Mouse (Mus musculus): Measurements from ENCODE around the gene Myzap. TPM values are rescaled to one million over a fixed set of nuclear protein-coding genes. Genes with fewer than 3 reads are reported as not detected.

Gene Myzap
- polyA plus RNA-seq, 1 experiment from 2014 or later = 18.6 TPM

DNA sequence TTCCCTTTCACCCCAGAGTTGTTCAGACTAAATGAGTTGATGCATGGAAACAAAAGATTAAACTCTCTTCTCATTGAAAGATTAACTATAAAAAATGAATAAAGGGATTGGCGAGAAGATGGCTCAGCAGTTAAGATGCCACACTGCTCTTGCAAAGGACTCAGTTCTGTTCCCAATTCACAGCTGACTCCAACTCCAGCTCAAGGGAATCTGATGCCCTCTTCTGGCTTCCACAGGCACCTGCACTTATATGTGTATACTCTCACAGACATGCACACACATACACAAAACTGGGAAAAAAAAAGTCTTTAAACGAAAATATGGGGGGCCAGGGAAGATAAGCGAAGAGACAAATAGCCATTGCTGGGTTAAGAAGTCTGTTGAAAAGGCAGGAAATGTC is 115.6 kb downstream of the Myzap start:
- no peaks in the 10 kb centered on the region for H3K27me3 ChIP-seq (replicated peaks; ENCODE audit: control insufficient read depth, insufficient read depth, low read length)
- no peak overlapping the region for H3K9ac ChIP-seq (ENCODE audit: low read depth, low read length)
- H3K27ac ChIP-seq (replicated peaks; ENCODE audit: low read depth, low read length) = no peak overlapping the region
- peaks cover 5% of the 10 kb centered on the region; the same call in 1 of the 2 replicates for H3K9me3 ChIP-seq (ENCODE audit: control insufficient read depth, low read length)
- H3K36me3 ChIP-seq (ENCODE audit: control insufficient read depth, insufficient read depth, low read length) = peaks cover 74% of the 10 kb centered on the region
- no peak overlapping the region for H3K4me3 ChIP-seq (ENCODE audit: low read depth, low read length)
- H3K4me2 ChIP-seq (ENCODE audit: low read depth, low read length) = no peak overlapping the region
- DNase-seq (ENCODE audit: low spot score) (no peak), ATAC-seq (ENCODE audit: low read depth) (no peak)
- H3K4me1 ChIP-seq (ENCODE audit: control insufficient read depth, insufficient read depth, low read length) = no peaks in the 10 kb centered on the region
- 96% methylated on average over 3 of the region's 3 CpGs for WGBS

GRCm38 (mm10) chr9:71475536-71475935 is 116.6 kb downstream of the Myzap start:
- H3K9me3 ChIP-seq (ENCODE audit: control insufficient read depth, low read length) = peaks cover 5% of the 10 kb centered on the region; the same call in 1 of the 2 replicates
- no peak overlapping the region for H3K9ac ChIP-seq (ENCODE audit: low read depth, low read length)
- no peaks in the 10 kb centered on the region for H3K27me3 ChIP-seq (replicated peaks; ENCODE audit: control insufficient read depth, insufficient read depth, low read length)
- peaks cover 64% of the 10 kb centered on the region for H3K36me3 ChIP-seq (ENCODE audit: control insufficient read depth, insufficient read depth, low read length)
- H3K4me2 ChIP-seq (ENCODE audit: low read depth, low read length) = no peak overlapping the region
- DNase-seq (ENCODE audit: low spot score) (no peak), ATAC-seq (ENCODE audit: low read depth) (no peak)
- 95% methylated on average over 4 of the region's 4 CpGs for WGBS
- H3K27ac ChIP-seq (replicated peaks; ENCODE audit: low read depth, low read length) = no peak overlapping the region
- no peak overlapping the region for H3K4me3 ChIP-seq (ENCODE audit: low read depth, low read length)
- H3K4me1 ChIP-seq (ENCODE audit: control insufficient read depth, insufficient read depth, low read length) = no peaks in the 10 kb centered on the region

- H3K9me3 ChIP-seq (ENCODE audit: control insufficient read depth, low read length) = no peaks in the 10 kb centered on the region
- WGBS = 51% methylated on average over 4 of the region's 4 CpGs
- no peak overlapping the region for H3K27ac ChIP-seq (replicated peaks; ENCODE audit: low read depth, low read length)
- peaks cover 5% of the 10 kb centered on the region; the same call in 1 of the 2 replicates for H3K4me1 ChIP-seq (ENCODE audit: control insufficient read depth, insufficient read depth, low read length)
- no peak overlapping the region for H3K4me2 ChIP-seq (ENCODE audit: low read depth, low read length)
- DNase-seq (ENCODE audit: low spot score) = peak; percentile 54
- H3K4me3 ChIP-seq (ENCODE audit: low read depth, low read length) = no peak overlapping the region
- peak; percentile 41; the same call in 1 of the 2 replicates for ATAC-seq (ENCODE audit: low read depth)
- no peaks in the 10 kb centered on the region for H3K36me3 ChIP-seq (ENCODE audit: control insufficient read depth, insufficient read depth, low read length)
- no peak overlapping the region for H3K9ac ChIP-seq (ENCODE audit: low read depth, low read length)
- H3K27me3 ChIP-seq (replicated peaks; ENCODE audit: control insufficient read depth, insufficient read depth, low read length) = no peaks in the 10 kb centered on the region
These were observed 124.7 kb downstream of the Myzap start for GRCm38 (mm10) chr9:71467434-71467833.

GRCm38 (mm10) chr9:71466111-71466510 is 126.0 kb downstream of the Myzap start:
- no peak overlapping the region for H3K4me3 ChIP-seq (ENCODE audit: low read depth, low read length)

DNA sequence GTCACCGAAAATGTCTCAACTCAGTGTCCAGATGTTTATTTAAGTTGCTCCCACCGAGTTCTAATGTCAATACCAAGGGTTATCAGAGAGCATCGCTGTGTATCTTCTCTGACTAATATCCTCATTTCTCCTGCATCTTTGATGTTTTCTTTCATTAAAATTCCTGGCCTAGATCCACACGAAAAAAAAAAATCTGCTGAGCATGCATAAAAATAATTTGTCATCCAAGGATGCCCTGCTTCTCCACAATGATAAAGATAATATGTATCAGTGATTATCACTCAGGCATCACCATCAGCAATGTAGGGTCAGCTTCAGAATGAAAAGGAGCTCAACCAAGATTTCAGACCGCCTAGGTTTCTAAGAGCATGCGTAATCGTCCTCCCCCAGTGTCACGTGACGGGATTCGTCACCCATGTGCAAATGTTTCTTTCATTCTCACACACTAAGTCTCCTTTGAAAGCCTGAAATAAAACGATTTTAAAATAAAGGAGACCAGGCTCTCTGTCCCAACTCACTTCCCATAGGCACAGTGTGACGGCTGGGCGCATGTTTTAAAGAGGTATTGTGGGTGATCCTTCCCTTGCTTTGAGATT is 129.0 kb downstream of the Myzap start:
- Histone ChIP-seq H3K36me3 (ENCODE audit: control insufficient read depth, insufficient read depth, low read length) (no peaks in the 10 kb centered on the region), H3K4me3 (ENCODE audit: low read depth, low read length) (no peak overlapping the region), H3K4me2 (ENCODE audit: low read depth, low read length) (no peak overlapping the region), H3K9me3 (ENCODE audit: control insufficient read depth, low read length) (no peaks in the 10 kb centered on the region), H3K9ac (ENCODE audit: low read depth, low read length) (no peak overlapping the region), H3K27ac (replicated peaks; ENCODE audit: low read depth, low read length) (no peak overlapping the region), H3K27me3 (replicated peaks; ENCODE audit: control insufficient read depth, insufficient read depth, low read length) (no peaks in the 10 kb centered on the region), H3K4me1 (ENCODE audit: control insufficient read depth, insufficient read depth, low read length) (peaks cover 5% of the 10 kb centered on the region; the same call in 1 of the 2 replicates)
- no peak for ATAC-seq (ENCODE audit: low read depth)
- WGBS = 66% methylated on average over 13 of the region's 13 CpGs
- DNase-seq (ENCODE audit: low spot score) = no peak

More at GRCm38 (mm10) chr9:71466111-71466510, 126.0 kb downstream of the Myzap start:
- H3K9ac ChIP-seq (ENCODE audit: low read depth, low read length) = no peak overlapping the region
- no peak overlapping the region for H3K27ac ChIP-seq (replicated peaks; ENCODE audit: low read depth, low read length)
- peak; percentile 39 for DNase-seq (ENCODE audit: low spot score)
- H3K4me1 ChIP-seq (ENCODE audit: control insufficient read depth, insufficient read depth, low read length) = peaks cover 5% of the 10 kb centered on the region; the same call in 1 of the 2 replicates
- H3K27me3 ChIP-seq (replicated peaks; ENCODE audit: control insufficient read depth, insufficient read depth, low read length) = no peaks in the 10 kb centered on the region
- no peak overlapping the region for H3K4me2 ChIP-seq (ENCODE audit: low read depth, low read length)
- H3K36me3 ChIP-seq (ENCODE audit: control insufficient read depth, insufficient read depth, low read length) = no peaks in the 10 kb centered on the region
- WGBS = 73% methylated on average over 3 of the region's 3 CpGs
- no peaks in the 10 kb centered on the region for H3K9me3 ChIP-seq (ENCODE audit: control insufficient read depth, low read length)
- no peak for ATAC-seq (ENCODE audit: low read depth)

DNA sequence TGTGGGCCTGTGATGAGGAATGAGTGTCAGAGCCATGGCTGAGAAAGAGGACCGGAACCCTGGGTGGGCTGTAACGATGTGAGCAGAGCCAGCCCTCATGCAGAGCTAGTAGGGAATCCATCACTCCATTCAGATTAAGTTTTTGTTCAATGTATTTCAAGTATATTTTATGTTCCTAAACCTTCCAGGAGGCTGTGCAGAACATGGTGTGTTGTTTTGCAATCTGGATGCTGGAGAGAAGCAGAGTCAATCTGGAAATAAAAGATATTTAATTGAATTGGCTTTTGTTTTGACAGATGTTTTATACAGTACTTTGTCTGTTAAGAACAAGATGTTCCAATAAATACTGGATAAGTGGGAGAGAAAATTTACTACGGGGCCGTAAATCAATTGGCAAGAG is 135.4 kb downstream of the Myzap start:
- Histone ChIP-seq H3K9me3 (ENCODE audit: control insufficient read depth, low read length) (no peaks in the 10 kb centered on the region), H3K4me1 (ENCODE audit: control insufficient read depth, insufficient read depth, low read length) (no peaks in the 10 kb centered on the region)
- WGBS = 83% methylated on average over 4 of the region's 4 CpGs

More for the DNA sequence above, 135.4 kb downstream of the Myzap start:
- ATAC-seq (ENCODE audit: low read depth) (no peak), DNase-seq (ENCODE audit: low spot score) (no peak)
- no peak overlapping the region for H3K4me3 ChIP-seq (ENCODE audit: low read depth, low read length)
- H3K36me3 ChIP-seq (ENCODE audit: control insufficient read depth, insufficient read depth, low read length) = no peaks in the 10 kb centered on the region
- H3K27me3 ChIP-seq (replicated peaks; ENCODE audit: control insufficient read depth, insufficient read depth, low read length) = no peaks in the 10 kb centered on the region
- H3K4me2 ChIP-seq (ENCODE audit: low read depth, low read length) = no peak overlapping the region
- H3K27ac ChIP-seq (replicated peaks; ENCODE audit: low read depth, low read length) = no peak overlapping the region
- H3K9ac ChIP-seq (ENCODE audit: low read depth, low read length) = no peak overlapping the region

Other genes with a start within 250 kb of the Myzap start
- gene Polr2m, start 106.4 kb downstream of the Myzap start, polyA plus RNA-seq (2014; fragmentation: Nextera tagmentation; extraction: Ambion mirVana) = 302 and 338 TPM in 2 replicates
- gene Cgnl1, start 179.2 kb upstream of the Myzap start, polyA plus RNA-seq (2014; fragmentation: Nextera tagmentation; extraction: Ambion mirVana) = 11.7 and 12.6 TPM in 2 replicates